Mouse (Mus musculus) limb, embryonic 12.5 days (tissue): ENCODE data around the gene Acap3. TPM values are rescaled to one million over a fixed set of nuclear protein-coding genes. Genes with fewer than 3 reads are reported as not detected.
A peak's percentile ranks its signal among the peaks of the same experiment; 100 is the strongest.

Experiments
- ATAC-seq: fragments of 200-750 bp; cut with Nextera tagmentation; 2 replicates; pipeline ENCODE4 v1.8.0; 2017; ENCODE audit warnings: low read depth, moderate TSS enrichment; ENCODE audit not compliant: insufficient number of reproducible peaks, insufficient read depth, low FRiP score, low TSS enrichment
- H3K27ac ChIP-seq: fragments of 300-500 bp; sonication (generic); 2 replicates; pipeline ENCODE4 v1.5.1; 2016; ENCODE audit warnings: mild to moderate bottlenecking, moderate library complexity
- H3K27me3 ChIP-seq: fragments of 300-500 bp; sonication (generic); 2 replicates; pipeline ENCODE4 v1.6.1; 2016; ENCODE audit warnings: mild to moderate bottlenecking, moderate library complexity
- H3K36me3 ChIP-seq: fragments of 300-500 bp; sonication (generic); 2 replicates; pipeline ENCODE4 v1.6.1; 2016; ENCODE audit warnings: mild to moderate bottlenecking, moderate library complexity
- H3K4me1 ChIP-seq: fragments of 300-500 bp; sonication (generic); replicated peaks from 2 replicates; pipeline ENCODE4 v1.6.1; 2016
- H3K4me2 ChIP-seq: fragments of 300-500 bp; sonication (generic); 2 replicates; pipeline ENCODE4 v1.6.1; 2016; ENCODE audit warnings: mild to moderate bottlenecking, moderate library complexity
- H3K4me3 ChIP-seq: fragments of 300-500 bp; sonication (generic); replicated peaks from 2 replicates; pipeline ENCODE4 v1.5.1; 2016; ENCODE audit warnings: mild to moderate bottlenecking
- H3K9ac ChIP-seq: fragments of 300-500 bp; sonication (generic); replicated peaks from 2 replicates; pipeline ENCODE4 v1.6.1; 2016; ENCODE audit warnings: mild to moderate bottlenecking, moderate library complexity
- H3K9me3 ChIP-seq: fragments of 300-500 bp; sonication (generic); 2 replicates; pipeline ENCODE4 v1.6.1; 2016; ENCODE audit warnings: mild to moderate bottlenecking, moderate library complexity
- WGBS: fragments of 180-500 bp; shearing (Covaris S2); methylation state at CpG from one replicate; pipeline ENCODE4 v1.1.7; 2016; 5-methylcytosine and 5-hydroxymethylcytosine counted together
- polyA plus RNA-seq: library from polyadenylated mRNA; unstranded; fragments of >200 nt; fragmentation: Nextera tagmentation; extraction: Ambion mirVana; gene quantifications from 2 replicates; pipeline ENCODE4 v1.2.1, GENCODE M21; 2016

Acap3 gene
- polyA plus RNA-seq, result 18.4 and 25.5 TPM in 2 replicates

GRCm38 (mm10) chr4:155891551-155892001 lies at the start of gene Acap3, which contains the start of gene Pusl1:
Acap3 (plus strand) TSS chr4:155891822.
Pusl1 (minus strand) TSS chr4:155891781.
- peak within 1 kb of the TSS; percentile 83 for H3K9ac ChIP-seq
- peak; percentile 83 for ATAC-seq
- peak within 1 kb of the TSS; percentile 93 for H3K4me3 ChIP-seq
- no peaks in the 10 kb centered on the region for H3K27me3 ChIP-seq
- H3K9me3 ChIP-seq, result no peaks in the 10 kb centered on the region
- peaks cover 43% of the 10 kb centered on the region for H3K4me1 ChIP-seq
- peak within 1 kb of the TSS; percentile 94 for H3K4me2 ChIP-seq
- peak within 1 kb of the TSS; percentile 94 for H3K27ac ChIP-seq
- H3K36me3 ChIP-seq, result peaks cover 38% of the 10 kb centered on the region
- WGBS, result under 1% methylated on average over 52 of the region's 52 CpGs

- ATAC-seq, result no peak
- whole genome bisulfite sequencing, result 90% methylated on average over 5 of the region's 5 CpGs
- no peak overlapping the region for H3K4me2 ChIP-seq
- H3K4me1 ChIP-seq, result peaks cover 42% of the 10 kb centered on the region
- H3K4me3 ChIP-seq, result no peak overlapping the region
- H3K9ac ChIP-seq, result no peak overlapping the region
- H3K27me3 ChIP-seq, result peaks cover 8% of the 10 kb centered on the region; the same call in 1 of the 2 replicates
- peaks cover 25% of the 10 kb centered on the region for H3K36me3 ChIP-seq
- no peaks in the 10 kb centered on the region for H3K9me3 ChIP-seq
- H3K27ac ChIP-seq, result no peak overlapping the region
Measured at GRCm38 (mm10) chr4:155843231-155843630, 48.4 kb upstream of the Acap3 start.

GRCm38 (mm10) chr4:155846871-155847578 lies 44.6 kb upstream of the Acap3 start, which contains the start of gene Dvl1:
Dvl1 (plus strand) TSS chr4:155847402.
- peak within 1 kb of the TSS; percentile 73 for H3K4me3 ChIP-seq
- peaks cover 20% of the 10 kb centered on the region for H3K4me1 ChIP-seq
- ATAC-seq, result peak; percentile 88
- H3K9me3 ChIP-seq, result no peaks in the 10 kb centered on the region
- H3K27ac ChIP-seq, result peak within 1 kb of the TSS; percentile 59; the same call in 1 of the 2 replicates
- 2% methylated on average over 65 of the region's 65 CpGs for WGBS
- H3K27me3 ChIP-seq, result peaks cover under 1% of the 10 kb centered on the region; the same call in 1 of the 2 replicates
- H3K9ac ChIP-seq, result peak within 1 kb of the TSS; percentile 73
- H3K36me3 ChIP-seq, result peaks cover 21% of the 10 kb centered on the region
- peak within 1 kb of the TSS; percentile 92 for H3K4me2 ChIP-seq

- H3K4me2 ChIP-seq, result peak overlapping the region; percentile 92
- no peaks in the 10 kb centered on the region for H3K9me3 ChIP-seq
- no peaks in the 10 kb centered on the region for H3K27me3 ChIP-seq
- peaks cover 15% of the 10 kb centered on the region for H3K36me3 ChIP-seq
- no peak overlapping the region; the same call in 1 of the 2 replicates for H3K27ac ChIP-seq
- H3K4me1 ChIP-seq, result peaks cover 20% of the 10 kb centered on the region
- WGBS, result 3% methylated on average over 50 of the region's 69 CpGs
- peak overlapping the region; percentile 73 for H3K4me3 ChIP-seq
- no peak; the same call in 1 of the 2 replicates for ATAC-seq
- peak overlapping the region; percentile 73 for H3K9ac ChIP-seq
Measured at GRCm38 (mm10) chr4:155847591-155848352, 43.9 kb upstream of the Acap3 start.

- Histone ChIP-seq H3K27me3 (no peaks in the 10 kb centered on the region), H3K4me1 (peaks cover 20% of the 10 kb centered on the region), H3K4me2 (peak overlapping the region; percentile 92), H3K9me3 (no peaks in the 10 kb centered on the region), H3K27ac (no peak overlapping the region), H3K9ac (peak overlapping the region; percentile 73; the same call in 1 of the 2 replicates), H3K4me3 (peak overlapping the region; percentile 73), H3K36me3 (peaks cover 14% of the 10 kb centered on the region)
- 69% methylated on average over 7 of the region's 7 CpGs for WGBS
- ATAC-seq, result no peak
Measured at GRCm38 (mm10) chr4:155848434-155849095, 43.1 kb upstream of the Acap3 start.

DNA sequence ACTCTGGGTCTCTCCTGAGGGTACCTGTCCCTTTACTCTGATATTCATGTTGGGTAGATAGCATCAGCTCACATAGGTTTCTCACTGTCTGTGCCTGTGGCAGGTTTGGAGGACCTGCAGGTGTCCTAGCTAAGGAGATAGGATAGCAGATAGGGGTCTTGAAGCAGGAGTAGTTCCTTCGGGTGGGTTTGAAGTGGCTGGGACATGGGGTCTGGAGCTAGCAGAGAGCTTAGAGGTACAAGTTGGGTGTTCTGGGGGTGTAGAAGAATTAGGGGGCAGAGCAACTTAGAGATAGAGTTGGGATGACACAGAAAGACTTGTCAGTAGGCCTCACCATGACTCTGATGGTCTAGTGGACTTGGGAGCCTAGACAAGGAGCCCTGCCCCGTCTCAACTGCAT lies 42.2 kb upstream of the Acap3 start:
- WGBS, result 87% methylated on average over 2 of the region's 2 CpGs
- Histone ChIP-seq H3K27me3 (no peaks in the 10 kb centered on the region), H3K9me3 (no peaks in the 10 kb centered on the region), H3K36me3 (peaks cover 13% of the 10 kb centered on the region), H3K27ac (no peak overlapping the region), H3K4me1 (peaks cover 20% of the 10 kb centered on the region), H3K9ac (no peak overlapping the region), H3K4me3 (no peak overlapping the region), H3K4me2 (no peak overlapping the region)
- no peak for ATAC-seq

- Histone ChIP-seq H3K4me3 (no peak overlapping the region), H3K4me1 (peaks cover 20% of the 10 kb centered on the region), H3K4me2 (no peak overlapping the region), H3K27me3 (no peaks in the 10 kb centered on the region), H3K9me3 (no peaks in the 10 kb centered on the region), H3K27ac (no peak overlapping the region), H3K36me3 (peaks cover 18% of the 10 kb centered on the region), H3K9ac (no peak overlapping the region)
- ATAC-seq, result no peak
- 96% methylated on average over 3 of the region's 3 CpGs for WGBS
Measured at GRCm38 (mm10) chr4:155849792-155850451, 41.7 kb upstream of the Acap3 start.

DNA sequence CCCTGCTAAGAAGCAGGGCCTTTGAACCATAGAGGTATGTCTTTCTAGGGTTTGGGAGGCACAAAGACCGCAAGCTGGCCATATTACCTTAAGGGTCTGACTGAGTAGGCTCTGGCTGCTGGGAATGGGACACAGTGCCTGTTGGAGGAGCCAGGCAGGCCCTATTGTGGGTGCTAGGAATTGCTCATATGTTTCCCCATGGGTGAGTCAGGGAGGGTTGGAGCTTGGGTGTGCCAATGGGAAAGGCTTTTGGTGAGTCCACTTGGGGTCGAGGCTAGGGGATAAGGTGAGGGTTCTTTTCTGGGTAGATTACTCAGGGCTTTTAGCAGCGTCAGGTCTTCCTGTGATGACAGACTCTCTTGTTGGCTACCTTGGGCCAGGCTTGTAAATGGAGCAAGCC lies 40.3 kb upstream of the Acap3 start:
- ATAC-seq, result no peak
- Histone ChIP-seq H3K36me3 (peaks cover 33% of the 10 kb centered on the region), H3K9me3 (no peaks in the 10 kb centered on the region), H3K9ac (no peak overlapping the region), H3K4me3 (no peak overlapping the region), H3K4me1 (peaks cover 19% of the 10 kb centered on the region), H3K27me3 (no peaks in the 10 kb centered on the region), H3K4me2 (no peak overlapping the region), H3K27ac (no peak overlapping the region)
- 94% methylated on average over 3 of the region's 3 CpGs for WGBS

GRCm38 (mm10) chr4:155851951-155852411 lies 39.6 kb upstream of the Acap3 start:
- Histone ChIP-seq H3K4me3 (no peak overlapping the region), H3K36me3 (peaks cover 39% of the 10 kb centered on the region), H3K4me1 (peaks cover 13% of the 10 kb centered on the region), H3K9me3 (no peaks in the 10 kb centered on the region), H3K27me3 (no peaks in the 10 kb centered on the region), H3K9ac (no peak overlapping the region), H3K4me2 (no peak overlapping the region), H3K27ac (no peak overlapping the region)
- no peak for ATAC-seq
- 80% methylated on average over 2 of the region's 2 CpGs for WGBS

DNA sequence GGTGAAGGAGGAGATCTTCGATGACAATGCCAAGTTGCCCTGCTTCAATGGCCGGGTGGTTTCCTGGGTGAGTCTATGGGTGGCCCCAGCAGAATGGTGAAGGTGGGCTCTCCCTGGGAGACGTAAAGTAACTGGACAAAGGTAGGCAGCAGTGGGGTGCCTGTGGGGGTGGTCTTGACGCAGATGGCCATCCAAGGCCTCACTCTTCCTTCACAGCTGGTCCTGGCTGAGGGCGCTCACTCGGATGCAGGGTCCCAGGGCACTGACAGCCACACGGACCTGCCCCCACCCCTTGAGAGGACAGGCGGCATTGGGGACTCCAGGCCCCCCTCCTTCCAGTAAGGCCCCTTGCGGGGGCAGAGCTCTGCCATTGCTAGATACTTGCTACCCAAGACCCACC lies 38.2 kb upstream of the Acap3 start:
- H3K27me3 ChIP-seq, result no peaks in the 10 kb centered on the region
- peaks cover 6% of the 10 kb centered on the region for H3K4me1 ChIP-seq
- no peak overlapping the region for H3K27ac ChIP-seq
- H3K4me3 ChIP-seq, result no peak overlapping the region
- no peak for ATAC-seq
- peaks cover 51% of the 10 kb centered on the region for H3K36me3 ChIP-seq
- no peaks in the 10 kb centered on the region for H3K9me3 ChIP-seq
- WGBS, result 94% methylated on average over 9 of the region's 9 CpGs
- no peak overlapping the region for H3K9ac ChIP-seq
- no peak overlapping the region for H3K4me2 ChIP-seq
